Mouse (Mus musculus) kidney, embryonic 15.5 days (tissue): ENCODE results near the gene Chd9. TPM values are rescaled to one million over a fixed set of nuclear protein-coding genes. Genes with fewer than 3 reads are reported as not detected.

Source experiments
- ATAC-seq: fragments of 200-750 bp; cut with Nextera tagmentation; replicated peaks from 2 replicates; pipeline ENCODE4 v1.8.0; 2017; ENCODE audit warnings: moderate TSS enrichment; ENCODE audit not compliant: low FRiP score
- H3K27ac ChIP-seq: fragments of 300-500 bp; sonication (generic); 2 replicates; pipeline ENCODE4 v1.5.1; 2015; ENCODE audit warnings: mild to moderate bottlenecking, inconsistent platforms
- H3K27me3 ChIP-seq: fragments of 300-500 bp; sonication (generic); 2 replicates; pipeline ENCODE4 v1.6.1; 2015; ENCODE audit warnings: inconsistent platforms
- H3K36me3 ChIP-seq: fragments of 300-500 bp; sonication (generic); 2 replicates; pipeline ENCODE4 v1.6.1; 2015; ENCODE audit warnings: inconsistent platforms
- H3K4me1 ChIP-seq: fragments of 300-500 bp; sonication (generic); 2 replicates; pipeline ENCODE4 v1.6.1; 2015; ENCODE audit warnings: inconsistent platforms
- H3K4me2 ChIP-seq: fragments of 300-500 bp; sonication (generic); 2 replicates; pipeline ENCODE4 v1.6.1; 2015; ENCODE audit warnings: moderate library complexity, mild to moderate bottlenecking, inconsistent platforms
- H3K4me3 ChIP-seq: fragments of 300-500 bp; sonication (generic); replicated peaks from 2 replicates; pipeline ENCODE4 v1.5.1; 2015; ENCODE audit warnings: mild to moderate bottlenecking, inconsistent platforms
- H3K9ac ChIP-seq: fragments of 300-500 bp; sonication (generic); 2 replicates; pipeline ENCODE4 v1.6.1; 2015; ENCODE audit warnings: mild to moderate bottlenecking, inconsistent platforms
- H3K9me3 ChIP-seq: fragments of 300-500 bp; sonication (generic); replicated peaks from 2 replicates; pipeline ENCODE4 v1.6.1; 2016; ENCODE audit warnings: inconsistent platforms
- WGBS: fragments of 180-500 bp; shearing (Covaris S2); methylation state at CpG from one replicate; pipeline ENCODE4 v1.1.7; 2015; ENCODE audit warnings: mixed read lengths; 5-methylcytosine and 5-hydroxymethylcytosine counted together
- polyA plus RNA-seq: library from polyadenylated mRNA; unstranded; fragments of >200 nt; fragmentation: Nextera tagmentation; extraction: Ambion mirVana; gene quantifications from 2 replicates; pipeline ENCODE4 v1.2.1, GENCODE M21; 2015

Chd9 gene
- polyA plus RNA-seq, result 74.6 and 80.4 TPM in 2 replicates

- Histone ChIP-seq H3K4me3 (peak within 1 kb of the TSS; percentile 55), H3K9ac (peak within 1 kb of the TSS; percentile 51), H3K4me1 (peaks cover 22% of the 10 kb centered on the region), H3K27me3 (no peaks in the 10 kb centered on the region), H3K36me3 (no peaks in the 10 kb centered on the region), H3K27ac (peak within 1 kb of the TSS; percentile 66), H3K9me3 (no peaks in the 10 kb centered on the region), H3K4me2 (peak within 1 kb of the TSS; percentile 82)
- WGBS, result 1% methylated on average over 39 of the region's 39 CpGs
- peak; percentile 94 for ATAC-seq
These were observed at the start of gene Chd9 for GRCm38 (mm10) chr8:90828181-90828986. Gene Chd9 (plus strand): TSS chr8:90828352.

DNA sequence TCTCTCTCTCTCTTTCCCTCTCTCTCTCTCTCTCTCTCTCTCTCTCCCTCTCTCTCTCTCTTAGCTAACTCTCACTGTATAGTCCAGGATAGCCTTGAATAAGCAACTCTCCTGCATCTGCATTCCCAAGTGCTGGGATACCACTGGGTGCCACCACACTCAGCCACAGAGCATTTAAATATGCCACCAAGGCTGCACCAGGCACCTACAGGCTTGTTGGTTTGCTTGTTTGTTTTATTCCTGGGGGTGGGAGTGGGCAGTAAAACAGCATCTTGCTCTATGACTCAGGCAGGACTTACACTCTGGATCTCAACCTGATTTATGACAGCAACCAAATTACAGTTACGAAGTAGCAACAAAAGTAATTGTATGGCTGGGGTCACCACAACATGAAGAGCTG lies 36.5 kb upstream of the Chd9 start:
- ATAC-seq, result no peak
- Histone ChIP-seq H3K36me3 (no peaks in the 10 kb centered on the region), H3K27ac (no peak overlapping the region), H3K27me3 (no peaks in the 10 kb centered on the region), H3K4me3 (no peak overlapping the region), H3K9ac (no peak overlapping the region), H3K4me2 (no peak overlapping the region), H3K9me3 (no peaks in the 10 kb centered on the region), H3K4me1 (peaks cover 19% of the 10 kb centered on the region)
- 74% methylated on average over 1 of the region's 1 CpGs for WGBS

GRCm38 (mm10) chr8:90793710-90794109 lies 34.4 kb upstream of the Chd9 start:
- H3K4me1 ChIP-seq, result peaks cover 19% of the 10 kb centered on the region
- no peaks in the 10 kb centered on the region for H3K9me3 ChIP-seq
- H3K36me3 ChIP-seq, result no peaks in the 10 kb centered on the region
- no peak overlapping the region for H3K27ac ChIP-seq
- no peak overlapping the region for H3K4me3 ChIP-seq
- WGBS, result 5% methylated on average over 3 of the region's 3 CpGs
- H3K4me2 ChIP-seq, result no peak overlapping the region
- no peak overlapping the region for H3K9ac ChIP-seq
- no peaks in the 10 kb centered on the region for H3K27me3 ChIP-seq
- peak; percentile 40; the same call in 1 of the 2 replicates for ATAC-seq

GRCm38 (mm10) chr8:90794990-90795861 lies 32.9 kb upstream of the Chd9 start:
- Histone ChIP-seq H3K36me3 (no peaks in the 10 kb centered on the region), H3K9me3 (no peaks in the 10 kb centered on the region), H3K9ac (0 out of 2 replicates have a peak overlapping the region, but pooled peaks have one; percentile 35), H3K27ac (peak overlapping the region; percentile 72), H3K27me3 (no peaks in the 10 kb centered on the region), H3K4me3 (peak overlapping the region; percentile 36), H3K4me1 (peaks cover 19% of the 10 kb centered on the region), H3K4me2 (peak overlapping the region; percentile 57)
- ATAC-seq, result peak; percentile 67
- 8% methylated on average over 12 of the region's 12 CpGs for WGBS

GRCm38 (mm10) chr8:90799473-90799872 lies 28.7 kb upstream of the Chd9 start:
- no peak overlapping the region for H3K9ac ChIP-seq
- H3K4me1 ChIP-seq, result peaks cover 19% of the 10 kb centered on the region
- no peaks in the 10 kb centered on the region for H3K36me3 ChIP-seq
- no peak overlapping the region for H3K4me3 ChIP-seq
- no peaks in the 10 kb centered on the region for H3K27me3 ChIP-seq
- peak; percentile 74 for ATAC-seq
- no peak overlapping the region for H3K4me2 ChIP-seq
- peaks cover 9% of the 10 kb centered on the region; the same call in 1 of the 2 replicates for H3K9me3 ChIP-seq
- H3K27ac ChIP-seq, result peak overlapping the region; percentile 69
- 51% methylated on average over 5 of the region's 5 CpGs for WGBS

- no peak overlapping the region for H3K4me2 ChIP-seq
- no peak for ATAC-seq
- no peak overlapping the region for H3K27ac ChIP-seq
- H3K4me3 ChIP-seq, result no peak overlapping the region
- no peaks in the 10 kb centered on the region for H3K9me3 ChIP-seq
- no peaks in the 10 kb centered on the region for H3K36me3 ChIP-seq
- peaks cover 11% of the 10 kb centered on the region; the same call in 1 of the 2 replicates for H3K4me1 ChIP-seq
- H3K9ac ChIP-seq, result no peak overlapping the region
- 94% methylated on average over 10 of the region's 10 CpGs for WGBS
- H3K27me3 ChIP-seq, result no peaks in the 10 kb centered on the region
These were observed 14.4 kb upstream of the Chd9 start for GRCm38 (mm10) chr8:90813602-90814320.

DNA sequence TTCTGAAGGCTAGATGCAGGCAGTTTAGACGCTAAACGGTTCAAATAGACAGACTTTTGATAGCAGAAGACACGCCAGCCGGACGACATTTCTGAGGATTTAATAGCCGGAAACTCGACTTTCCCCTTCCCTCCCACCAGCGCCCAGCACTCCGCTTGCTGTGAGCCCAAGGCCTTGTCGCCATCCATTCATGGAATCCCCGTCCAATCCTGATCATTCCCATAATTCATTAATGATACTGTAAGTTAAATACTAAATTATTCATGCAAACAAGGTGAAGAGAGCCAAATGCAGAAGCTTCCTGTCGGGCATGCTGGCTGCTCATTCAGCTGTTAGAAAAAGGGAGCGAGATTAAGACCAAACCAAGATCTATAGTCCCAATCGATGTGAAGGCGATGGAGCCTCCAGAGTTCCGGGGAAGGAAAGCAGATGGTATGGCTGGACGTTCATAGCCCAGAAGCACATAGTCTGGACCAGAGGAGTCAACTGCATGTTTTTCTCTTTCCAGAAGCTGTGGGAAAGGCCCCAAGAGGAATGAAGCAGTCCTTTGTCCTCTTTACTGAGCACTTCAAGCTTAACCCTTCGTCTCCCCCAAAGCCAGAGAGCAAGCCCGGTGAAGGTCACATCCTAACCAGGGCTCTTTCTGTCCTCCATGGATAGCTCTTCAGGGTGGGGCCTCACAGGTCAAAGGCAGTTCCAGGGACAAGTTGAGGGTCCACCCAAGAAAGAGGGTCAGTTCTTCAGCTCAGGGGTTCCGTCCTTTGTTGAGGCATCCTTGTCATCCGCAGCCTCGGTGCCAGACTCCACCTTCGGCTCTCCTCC lies 11.9 kb upstream of the Chd9 start:
- 77% methylated on average over 23 of the region's 23 CpGs for WGBS
- H3K4me3 ChIP-seq, result no peak overlapping the region
- no peak overlapping the region for H3K9ac ChIP-seq
- no peak for ATAC-seq
- H3K27me3 ChIP-seq, result no peaks in the 10 kb centered on the region
- peaks cover 11% of the 10 kb centered on the region; the same call in 1 of the 2 replicates for H3K4me1 ChIP-seq
- H3K36me3 ChIP-seq, result no peaks in the 10 kb centered on the region
- H3K27ac ChIP-seq, result no peak overlapping the region
- H3K9me3 ChIP-seq, result no peaks in the 10 kb centered on the region
- H3K4me2 ChIP-seq, result no peak overlapping the region

DNA sequence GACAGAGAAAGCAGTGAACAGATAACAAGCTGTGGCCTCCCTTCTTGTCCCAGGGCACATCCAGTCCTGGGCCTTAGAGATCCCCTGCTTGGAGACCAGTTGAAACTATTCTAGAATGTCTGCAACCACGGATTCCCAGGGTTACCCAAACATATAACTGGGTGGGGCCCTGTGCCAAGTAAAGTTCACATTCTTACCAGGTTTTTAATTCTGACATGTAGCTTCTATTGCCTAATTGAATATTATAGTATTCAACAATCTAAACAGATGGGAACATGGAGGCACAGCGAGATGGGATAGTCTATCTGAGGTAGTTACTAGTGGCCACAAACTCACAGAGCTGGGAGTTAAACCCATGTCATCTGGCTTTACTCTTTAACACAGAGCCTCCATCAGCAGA lies 10.9 kb upstream of the Chd9 start, which contains the start of gene Gm19935:
Gene Gm19935, minus strand, starts transcription at position 101 of the 400 bp plus-strand sequence.
- no peak for ATAC-seq
- Histone ChIP-seq H3K27ac (no peak within 1 kb of the TSS), H3K27me3 (no peaks in the 10 kb centered on the region), H3K9me3 (no peaks in the 10 kb centered on the region), H3K36me3 (no peaks in the 10 kb centered on the region), H3K9ac (no peak within 1 kb of the TSS), H3K4me2 (no peak within 1 kb of the TSS), H3K4me3 (no peak within 1 kb of the TSS), H3K4me1 (peaks cover 11% of the 10 kb centered on the region; the same call in 1 of the 2 replicates)
- WGBS, result 78% methylated on average over 2 of the region's 2 CpGs

GRCm38 (mm10) chr8:90819561-90820320 lies 8.4 kb upstream of the Chd9 start:
- 90% methylated on average over 9 of the region's 9 CpGs for WGBS
- no peak overlapping the region for H3K4me3 ChIP-seq
- no peak overlapping the region for H3K27ac ChIP-seq
- no peak for ATAC-seq
- no peaks in the 10 kb centered on the region for H3K9me3 ChIP-seq
- no peaks in the 10 kb centered on the region for H3K27me3 ChIP-seq
- H3K36me3 ChIP-seq, result no peaks in the 10 kb centered on the region
- H3K4me2 ChIP-seq, result no peak overlapping the region
- H3K9ac ChIP-seq, result no peak overlapping the region
- peaks cover 11% of the 10 kb centered on the region; the same call in 1 of the 2 replicates for H3K4me1 ChIP-seq

- Histone ChIP-seq H3K4me2 (no peak overlapping the region), H3K4me3 (no peak overlapping the region), H3K4me1 (peaks cover 11% of the 10 kb centered on the region; the same call in 1 of the 2 replicates), H3K27ac (no peak overlapping the region), H3K9me3 (no peaks in the 10 kb centered on the region), H3K9ac (no peak overlapping the region), H3K27me3 (no peaks in the 10 kb centered on the region), H3K36me3 (no peaks in the 10 kb centered on the region)
- no peak for ATAC-seq
- WGBS, result 86% methylated on average over 4 of the region's 4 CpGs
These were observed 7.8 kb upstream of the Chd9 start for GRCm38 (mm10) chr8:90820321-90820696.
